Mouse (Mus musculus) E14TG2a.4 (cell line): ENCODE measurements at regions not wholly inside any gene's neighbourhood (a gene's known extent, or its start where the extent isn't known, plus 50 kb on each side); places are given as distances from the start of the nearest gene placed in this dataset.

Experiments
- CTCF ChIP-seq: conservative IDR thresholded peaks from 2 replicates; pipeline ENCODE4 v1.5.1; 2014; ENCODE audit warnings: low read length
- NANOG ChIP-seq: IDR thresholded peaks from 2 replicates; pipeline ENCODE4 v1.6.1; 2014; ENCODE audit warnings: borderline replicate concordance, low read length, mixed read lengths

DNA sequence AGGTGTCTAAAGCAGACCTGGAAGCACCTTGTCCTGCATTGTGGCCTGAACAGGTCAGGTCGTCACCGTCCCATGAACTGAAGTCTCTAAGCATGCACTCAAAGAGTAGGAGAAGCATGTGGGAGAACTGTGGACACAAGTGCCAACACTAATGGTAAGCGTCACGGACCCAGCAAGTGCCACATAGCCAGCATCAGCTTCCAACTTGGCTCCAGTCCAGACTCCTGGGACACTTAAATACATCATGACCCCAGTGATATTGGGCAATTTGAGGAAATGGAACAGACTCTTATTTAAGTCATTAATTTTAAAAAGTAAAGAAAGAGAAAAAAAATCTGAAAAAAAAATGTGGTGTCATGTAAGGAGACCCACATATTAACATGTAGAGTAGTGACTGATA is 75.3 kb upstream of the Olig3 start:
- TF ChIP-seq NANOG, result no peak
- TF ChIP-seq CTCF, result no peak
